ENCODE assay signal across 11 mouse cellular contexts in genomic region chr6:72880913-72881618, GRCm38 (mm10). TPM values are rescaled to one million over a fixed set of nuclear protein-coding genes. Genes with fewer than 3 reads are reported as not detected.
DNase-seq lines count a peak whose midpoint lies in the region; ATAC-seq and TF ChIP-seq lines count a peak whose summit lies in the region.
"Had no signal": no experiment of that assay in that cellular context is flagged by ENCODE, and none has a peak within 500 bp of the region (broad histone marks: within the 10 kb centered on the region; RNA-seq: fewer than 3 reads in every experiment).

No protein-coding gene starts in this region.

- H3K9me3 ChIP-seq in heart, embryonic 14.5 days (ENCODE audit: control insufficient read depth, low read length), result no peaks in the 10 kb centered on the region
- no peaks in the 10 kb centered on the region for H3K9me3 ChIP-seq in G1E (replicated peaks)
- H3K9me3 ChIP-seq in heart, embryonic 15.5 days (replicated peaks), result no peaks in the 10 kb centered on the region

- H3K27ac ChIP-seq in heart, embryonic 14.5 days (replicated peaks in 1 of 2; ENCODE audit: control insufficient read depth in 1 of 2, insufficient read depth in 1 of 2, low read depth in 2 of 2, low read length in 2 of 2), result peak overlapping the region in 1 of 2 experiments; percentile 2; a peak in 2 of 4 replicates
- H3K27ac ChIP-seq in heart, embryonic 15.5 days, result 0 out of 2 replicates have a peak overlapping the region, but pooled peaks have one; percentile 18
- H3K27ac ChIP-seq: neural tube, embryonic 13.5 days had no signal

- intact Hi-C loops in heart, postnatal 10 days (cut with DNase I), result no loop called here

- H3K9ac ChIP-seq in heart, embryonic 14.5 days (ENCODE audit: low read length), result no peak overlapping the region
- no peak overlapping the region for H3K9ac ChIP-seq in heart, embryonic 15.5 days
- H3K9ac ChIP-seq: forebrain, postnatal 0 days; neural tube, embryonic 13.5 days had no signal

- H3K4me3 ChIP-seq in heart, embryonic 14.5 days (ENCODE audit: control insufficient read depth in 1 of 2, insufficient read depth in 1 of 2, low read depth in 1 of 2, low read length in 2 of 2), result no peak overlapping the region
- H3K4me3 ChIP-seq in G1E (ENCODE audit: low read depth, low read length), result no peak overlapping the region
- no peak overlapping the region for H3K4me3 ChIP-seq in heart, embryonic 15.5 days
- H3K4me3 ChIP-seq: neural tube, embryonic 13.5 days had no signal

- DNase-seq in heart, postnatal 10 days, result no peak
- peak; percentile 15 for DNase-seq in G1E (ENCODE audit: low spot score)
- no peak for DNase-seq in cerebellum, adult 8-10 months
- no peak for DNase-seq in neural tube, embryonic 10.5 days (ENCODE audit: extremely low spot score, low spot score)
- no peak for DNase-seq in gastrocnemius, postnatal 10 days
- DNase-seq: cerebellum, postnatal 10 days; forebrain, postnatal 0 days had no signal

- 71% methylated on average over 9 of the region's 9 CpGs for WGBS in heart, embryonic 14.5 days
- WGBS in heart, embryonic 15.5 days, result 72% methylated on average over 9 of the region's 9 CpGs

- H3K27me3 ChIP-seq in heart, embryonic 14.5 days (ENCODE audit: control insufficient read depth, insufficient read depth, low read length), result no peaks in the 10 kb centered on the region
- no peaks in the 10 kb centered on the region for H3K27me3 ChIP-seq in G1E (ENCODE audit: insufficient read depth, low read length)
- H3K27me3 ChIP-seq in heart, embryonic 15.5 days, result no peaks in the 10 kb centered on the region
- H3K27me3 ChIP-seq: neural tube, embryonic 13.5 days had no signal

- peaks cover 5 to 34% of the 10 kb centered on the region in 2 experiments for H3K4me1 ChIP-seq in heart, embryonic 14.5 days (ENCODE audit: control insufficient read depth in 2 of 2, insufficient read depth in 2 of 2, low read length in 2 of 2)
- peaks cover 25% of the 10 kb centered on the region for H3K4me1 ChIP-seq in G1E (ENCODE audit: insufficient read depth, low read depth, low read length)
- H3K4me1 ChIP-seq in heart, embryonic 15.5 days (replicated peaks), result peaks cover 32% of the 10 kb centered on the region

- ATAC-seq in heart, embryonic 14.5 days (ENCODE audit: insufficient number of reproducible peaks, insufficient read depth, low FRiP score, low read depth), result no peak; the same call in 1 of the 2 replicates
- ATAC-seq in G1E (ENCODE audit: extremely low read depth, insufficient number of reproducible peaks, low FRiP score, poor library complexity, severe bottlenecking), result peak; percentile 89
- ATAC-seq in heart, embryonic 15.5 days (replicated peaks; ENCODE audit: insufficient number of reproducible peaks, insufficient read depth, low FRiP score, low read depth), result no peak
- ATAC-seq in monocyte, adult 5-6 weeks (replicated peaks; ENCODE audit: insufficient number of reproducible peaks, low FRiP score, low TSS enrichment, poor library complexity, severe bottlenecking), result peak; percentile 67
- ATAC-seq: forebrain, postnatal 0 days had no signal

- TF ChIP-seq CTCF in G1E (IDR thresholded peaks at IDR 0.05; ENCODE audit: low read depth, low read length), result no peak

- H3K4me2 ChIP-seq in heart, embryonic 14.5 days (ENCODE audit: low read length), result peak overlapping the region; percentile 6; the same call in 1 of the 2 replicates
- no peak overlapping the region for H3K4me2 ChIP-seq in heart, embryonic 15.5 days
- H3K4me2 ChIP-seq: neural tube, embryonic 13.5 days had no signal

- H3K36me3 ChIP-seq in heart, embryonic 14.5 days (ENCODE audit: control insufficient read depth, insufficient read depth, low read length), result no peaks in the 10 kb centered on the region
- H3K36me3 ChIP-seq in G1E (replicated peaks), result peaks cover 48% of the 10 kb centered on the region
- H3K36me3 ChIP-seq in heart, embryonic 15.5 days, result no peaks in the 10 kb centered on the region
- H3K36me3 ChIP-seq: neural tube, embryonic 13.5 days had no signal

RNA-seq across cellular contexts. Expression of gene Kcmf1, which starts 18.7 kb away (rescaled TPM):
- polyA plus RNA-seq in heart, embryonic 14.5 days (2014; fragmentation: Nextera tagmentation; extraction: Ambion mirVana), result 60.8 and 62.5 TPM in 2 replicates
- total RNA-seq in heart, postnatal 10 days (2021), result 10 to 100 TPM; 89.6 to 92.4 TPM
- 102 and 119 TPM in 2 replicates for total RNA-seq in G1E (2014; fragmentation: Nextera tagmentation)
- 65.2 and 81.3 TPM in 2 replicates for total RNA-seq in G1E (2017)
- 27.3 and 88.5 TPM in 2 replicates for polyA plus RNA-seq in G1E (2012)
- 40.7 and 41.0 TPM in 2 replicates for polyA plus RNA-seq in heart, embryonic 15.5 days (2015; fragmentation: Nextera tagmentation; extraction: Ambion mirVana)
- 114 to 128 TPM (median 115 TPM) in 3 replicates for total RNA-seq in monocyte, adult 5-6 weeks (2017)
- 10 to 100 TPM; 84.0 to 87.2 TPM for total RNA-seq in gastrocnemius, postnatal 10 days (2021)

Comparison
In these comparisons a context has a peak if more than half of its experiments do, and no peak if none do; other contexts are left out.
1. ATAC-seq: peak in G1E (single experiment) and monocyte, adult 5-6 weeks (single experiment); none in heart, embryonic 14.5 days (single experiment) and heart, embryonic 15.5 days (single experiment).